Mouse (Mus musculus) heart, postnatal 36 days (tissue): ENCODE results near the gene Hoxd4. TPM values are rescaled to one million over a fixed set of nuclear protein-coding genes. Genes with fewer than 3 reads are reported as not detected.

Source experiments
- DNase-seq, 2 experiments: peaks; one replicate each; pipeline ENCODE4 v3.0.0; 2021 to 2022
- intact Hi-C: fragments of 180-260 bp; cut with DNase I; formaldehyde crosslinking; loops from one replicate; pipeline ENCODE4 v1.15.1; 2025
- total RNA-seq, 2 experiments: library from RNA; stranded (reverse); gene quantifications; 2 replicates each; pipeline ENCODE4 v1.2.3; 2021

Hoxd4 gene
- total RNA-seq, 2 experiments from 2014 or later: 0.19 to 0.28 TPM

DNA sequence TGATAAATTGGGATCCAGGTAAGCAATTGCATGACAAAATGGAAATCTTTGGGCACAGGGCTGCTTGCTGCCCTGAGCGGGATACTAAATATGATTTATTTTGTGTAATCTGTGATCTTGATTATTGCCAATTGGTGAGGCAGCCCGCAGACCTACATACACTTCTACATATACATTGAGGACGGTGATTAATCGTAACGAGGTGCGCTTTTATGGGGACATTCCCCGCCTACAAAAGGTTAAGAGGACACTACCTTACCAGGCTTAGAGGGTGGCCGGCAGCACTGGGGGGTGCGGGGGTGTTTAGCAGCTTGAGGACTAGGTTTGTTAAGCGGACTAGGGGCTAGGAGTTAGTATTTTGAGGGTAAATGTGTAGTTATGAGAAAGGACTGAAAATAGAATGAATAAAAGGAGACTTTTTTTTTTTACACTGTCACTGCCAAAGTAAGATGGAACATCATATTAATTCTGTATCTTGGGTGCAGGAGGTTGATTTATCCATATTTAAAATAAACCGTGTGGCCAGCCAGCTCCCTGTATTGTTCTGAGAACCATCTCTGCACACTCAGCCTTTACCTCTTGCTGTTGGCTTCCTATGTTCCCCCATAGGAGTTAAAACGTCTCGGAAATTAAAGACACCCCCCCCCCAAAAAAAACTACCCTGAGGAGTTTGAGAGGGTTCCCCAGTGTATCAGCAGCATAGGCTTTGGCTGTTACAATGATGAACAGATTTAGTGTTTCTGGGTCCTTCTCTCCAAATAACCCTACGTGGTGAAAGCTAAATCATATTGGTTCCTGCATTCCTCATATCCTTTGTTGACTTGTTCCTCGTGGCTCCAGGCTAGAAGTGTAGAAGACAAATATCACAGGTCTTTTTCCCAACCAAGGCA lies 25.2 kb downstream of the Hoxd4 start:
- DNase-seq: no peak
- intact Hi-C loops: loop anchor here (5.0 kb wide), 1 partner anchor 85 kb away; no protein-coding TSS in a partner anchor

DNA sequence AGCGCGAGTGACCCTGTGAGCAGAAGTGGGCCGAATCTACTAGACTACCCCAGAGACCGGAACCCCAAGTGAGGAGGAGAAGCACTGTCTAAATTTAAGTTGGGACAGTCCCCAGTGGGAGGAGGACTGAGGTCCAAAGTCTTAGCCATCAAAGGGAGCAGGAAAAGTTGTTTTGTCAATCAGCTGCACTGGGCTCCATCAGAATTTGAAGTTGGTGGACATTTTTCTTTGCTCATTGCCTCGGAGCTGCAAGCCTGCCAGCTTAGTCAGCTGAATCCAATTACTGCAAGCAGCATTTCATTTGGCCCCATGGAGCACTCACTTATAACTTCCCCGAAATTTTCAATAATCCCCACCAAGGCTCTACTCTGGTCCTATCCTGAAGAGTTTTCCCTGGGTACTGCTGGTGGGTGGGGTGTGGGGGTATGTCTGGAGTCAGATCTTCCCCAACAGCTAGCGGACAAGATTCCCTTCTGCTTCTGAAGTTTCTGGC lies 25.9 kb downstream of the Hoxd4 start:
- DNase-seq: no peak
- intact Hi-C loops: loop anchor here (5.0 kb wide), 1 partner anchor 85 kb away; no protein-coding TSS in a partner anchor

DNA sequence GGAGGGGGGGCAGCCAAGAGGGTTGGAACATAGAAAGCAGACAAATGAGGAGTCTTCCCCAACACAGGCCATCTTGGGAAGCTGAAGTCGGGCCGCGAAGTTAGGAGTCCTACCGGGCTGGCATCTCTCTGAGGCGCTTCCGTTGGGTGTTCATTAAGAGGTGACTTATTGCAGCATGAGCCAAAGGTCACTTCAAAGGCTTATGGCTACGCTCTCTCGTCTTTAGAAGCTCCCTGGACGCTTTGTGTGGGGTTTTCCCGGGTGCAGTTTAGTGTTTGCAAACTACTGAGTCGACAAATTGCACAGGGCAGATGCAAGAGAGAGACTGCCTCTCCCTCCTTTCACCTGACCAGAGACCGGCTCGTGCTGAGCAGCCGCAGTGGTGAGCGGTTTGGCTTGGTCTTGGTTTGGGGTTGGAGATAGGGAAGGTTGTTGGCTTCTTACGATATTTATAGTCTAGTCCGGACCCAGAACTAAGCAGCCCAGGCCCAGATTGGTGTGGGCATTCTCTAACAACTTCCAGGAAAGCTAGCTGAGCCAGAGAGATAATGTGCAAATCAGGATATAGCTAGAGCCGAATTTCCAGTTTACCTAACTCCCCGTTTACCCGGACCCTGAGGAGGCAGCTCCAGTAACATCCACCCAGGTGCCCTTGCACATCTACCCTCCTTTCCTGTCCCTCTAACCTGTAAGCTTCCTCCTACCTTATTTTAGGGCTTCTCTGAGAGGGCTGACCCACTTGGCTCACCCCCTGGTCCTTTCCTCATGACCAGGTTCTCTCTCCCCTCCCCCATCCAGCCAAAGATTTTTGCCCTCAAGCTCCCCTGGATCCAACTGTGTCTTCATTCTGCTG lies 27.1 kb downstream of the Hoxd4 start:
- intact Hi-C loops: loop anchor here (5.0 kb wide), 1 partner anchor 87 kb away; no protein-coding TSS in a partner anchor
- no peak for DNase-seq

DNA sequence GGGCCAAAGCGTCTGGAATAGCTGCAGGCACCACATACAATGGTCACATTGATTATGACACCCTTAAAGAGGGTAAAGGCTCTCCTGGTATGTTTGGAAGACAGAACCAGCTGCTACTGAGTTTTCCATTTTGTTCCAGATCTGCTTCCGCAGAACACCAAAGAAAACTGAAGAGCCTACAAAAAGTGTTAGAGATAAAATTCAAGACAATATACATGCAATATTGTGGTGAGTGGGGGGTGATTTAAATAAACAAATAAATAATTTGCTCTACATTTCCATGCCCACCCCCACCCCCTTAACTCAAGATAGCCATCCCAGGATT lies 27.7 kb downstream of the Hoxd4 start:
- intact Hi-C loops: loop anchor here (5.0 kb wide), 1 partner anchor 87 kb away; no protein-coding TSS in a partner anchor
- no peak for DNase-seq

DNA sequence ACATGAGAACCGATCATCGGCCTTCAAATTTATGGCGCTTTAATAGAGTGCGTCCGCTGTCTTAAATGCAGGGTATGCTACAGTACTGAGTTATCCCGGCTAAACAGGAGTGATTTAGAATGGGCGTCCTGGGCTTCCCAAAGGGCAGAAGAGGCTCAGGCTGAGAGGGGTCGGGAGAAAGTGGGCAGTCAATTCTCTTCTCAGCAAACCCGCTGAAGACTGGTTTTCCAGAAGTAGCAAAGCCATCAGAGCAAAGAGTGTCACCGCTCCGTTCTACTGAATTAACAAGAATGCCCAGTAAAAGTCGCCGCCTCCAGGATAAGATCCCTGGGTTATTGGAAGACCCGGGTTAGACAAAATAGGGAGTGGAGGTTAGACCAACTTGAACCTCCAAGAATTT lies 28.1 kb downstream of the Hoxd4 start:
- intact Hi-C loops: loop anchor here (5.0 kb wide), 1 partner anchor 88 kb away; no protein-coding TSS in a partner anchor
- no peak for DNase-seq

DNA sequence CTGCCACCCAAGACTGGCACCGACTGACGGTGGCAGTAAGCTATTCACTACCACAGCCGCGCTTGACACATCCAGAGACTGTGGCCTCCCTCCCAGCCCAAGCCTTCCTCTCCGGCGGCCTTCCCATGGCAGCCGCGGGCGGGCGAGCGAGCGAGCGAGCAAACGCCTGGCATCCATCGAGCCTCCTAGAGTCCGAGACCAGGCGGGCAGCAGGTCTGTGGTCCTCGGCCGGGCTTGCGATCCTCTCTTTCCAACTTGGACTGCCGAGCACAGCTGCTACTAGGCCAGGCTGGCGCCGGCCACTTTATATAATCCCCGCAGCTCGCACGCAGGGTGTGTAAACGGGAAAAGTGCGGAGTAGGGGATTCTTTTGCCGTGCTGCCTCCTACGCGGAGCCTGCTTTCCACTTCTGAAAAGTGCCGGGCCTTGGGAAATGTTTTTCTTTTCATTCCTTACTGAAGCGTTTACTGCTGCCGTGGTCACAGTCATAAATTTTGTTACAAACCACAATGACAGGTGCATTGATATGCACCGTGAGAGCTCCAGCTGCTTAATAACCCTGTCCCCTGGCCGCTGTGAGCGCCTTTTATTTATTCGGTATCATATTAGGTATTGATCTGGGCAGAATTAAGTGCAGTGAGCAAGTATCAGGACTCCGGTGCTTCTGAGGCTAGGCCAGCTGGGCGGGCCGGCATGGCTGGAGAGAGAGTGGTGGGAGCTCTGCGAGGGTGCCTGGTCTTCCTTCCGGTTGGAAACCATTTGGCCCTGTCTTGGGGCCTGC lies 28.8 kb downstream of the Hoxd4 start:
- intact Hi-C loops: no loop called here
- DNase-seq: no peak

DNA sequence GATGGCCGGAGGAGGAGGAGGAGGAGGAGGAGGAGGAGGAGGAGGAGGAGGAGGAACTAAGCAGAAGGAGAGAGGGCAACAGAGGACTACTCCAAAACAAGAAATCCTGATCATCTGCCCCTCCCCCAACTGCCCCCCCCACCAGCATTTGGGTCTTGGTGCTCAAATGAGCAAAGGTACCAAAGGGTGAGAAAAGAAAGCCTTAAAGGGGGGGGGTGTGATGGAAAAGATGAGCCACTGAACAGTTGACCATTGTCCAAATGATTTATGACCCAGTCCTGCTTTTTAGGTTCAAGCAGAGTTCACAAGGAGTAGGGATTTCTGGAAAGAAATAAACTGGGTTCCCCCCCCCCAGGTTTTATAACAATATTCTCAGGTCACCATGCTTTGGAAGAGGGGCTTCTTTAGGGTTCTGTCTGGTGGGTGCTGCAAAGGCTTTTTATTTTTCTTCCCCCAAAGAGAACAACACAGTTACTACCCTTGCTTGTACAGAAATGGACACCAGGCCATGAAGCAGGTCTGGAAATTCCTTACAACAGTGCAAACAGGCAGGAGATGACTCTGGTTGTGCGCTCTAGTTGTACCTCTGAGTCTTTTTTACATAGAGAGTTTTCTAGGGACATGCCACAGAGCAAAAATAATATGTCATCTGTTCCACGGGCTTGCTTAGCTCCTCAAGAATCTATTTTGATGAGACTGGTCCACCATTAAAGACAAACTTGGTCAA lies 29.7 kb downstream of the Hoxd4 start:
- no peak for DNase-seq
- intact Hi-C loops: no loop called here

DNA sequence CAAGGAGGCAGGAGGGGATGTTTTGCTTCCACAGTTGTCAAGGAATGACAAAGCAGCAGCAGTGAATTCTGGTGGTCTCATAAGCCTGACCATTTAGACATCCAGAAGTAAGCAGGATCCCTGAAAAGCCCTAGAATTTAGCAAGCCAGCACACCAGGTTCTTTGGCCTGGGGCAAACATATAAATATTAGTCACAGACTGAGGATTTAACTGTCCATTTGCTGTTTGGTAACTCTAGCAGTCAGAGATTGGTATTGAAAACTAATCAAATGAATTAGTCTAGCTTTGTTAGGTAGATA lies 30.2 kb downstream of the Hoxd4 start:
- intact Hi-C loops: no loop called here
- no peak for DNase-seq

DNA sequence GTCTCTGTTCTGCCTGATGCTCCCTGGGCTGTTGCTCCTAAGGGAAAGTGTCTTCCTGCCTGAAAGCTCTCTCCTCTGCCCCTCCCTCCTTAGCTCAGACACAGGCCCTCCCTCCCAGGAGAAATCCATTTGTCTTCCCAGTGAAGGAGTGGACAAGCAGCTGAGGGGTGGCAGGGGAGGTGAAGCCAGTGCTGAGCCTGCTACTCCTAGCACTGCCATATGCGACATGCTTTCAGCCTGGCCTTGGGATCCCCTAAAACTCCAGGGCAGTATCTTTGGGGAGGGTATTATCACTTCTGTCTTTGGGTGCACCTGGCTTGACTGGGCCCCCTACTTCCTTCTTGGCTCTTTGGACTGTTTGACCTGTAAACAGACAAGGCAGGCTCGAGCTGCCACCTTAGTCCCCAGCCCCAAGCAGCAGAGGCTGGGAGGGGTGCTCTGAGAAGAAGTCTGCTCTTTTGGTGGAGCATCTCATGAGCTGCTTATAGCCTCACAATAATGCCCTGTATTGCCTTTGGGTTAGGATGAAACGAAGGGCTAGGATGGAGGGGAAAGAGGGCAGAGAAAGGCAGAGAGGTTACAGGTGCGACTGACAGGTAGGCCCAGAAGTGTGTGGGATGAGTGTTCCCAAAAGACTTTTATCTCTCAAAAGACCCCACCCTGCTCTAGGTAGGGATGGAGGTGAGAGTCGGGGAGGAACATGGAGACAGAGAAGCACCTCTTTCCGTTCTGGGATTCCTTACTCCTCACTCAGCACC lies 34.0 kb downstream of the Hoxd4 start:
- DNase-seq: no peak
- intact Hi-C loops: no loop called here

DNA sequence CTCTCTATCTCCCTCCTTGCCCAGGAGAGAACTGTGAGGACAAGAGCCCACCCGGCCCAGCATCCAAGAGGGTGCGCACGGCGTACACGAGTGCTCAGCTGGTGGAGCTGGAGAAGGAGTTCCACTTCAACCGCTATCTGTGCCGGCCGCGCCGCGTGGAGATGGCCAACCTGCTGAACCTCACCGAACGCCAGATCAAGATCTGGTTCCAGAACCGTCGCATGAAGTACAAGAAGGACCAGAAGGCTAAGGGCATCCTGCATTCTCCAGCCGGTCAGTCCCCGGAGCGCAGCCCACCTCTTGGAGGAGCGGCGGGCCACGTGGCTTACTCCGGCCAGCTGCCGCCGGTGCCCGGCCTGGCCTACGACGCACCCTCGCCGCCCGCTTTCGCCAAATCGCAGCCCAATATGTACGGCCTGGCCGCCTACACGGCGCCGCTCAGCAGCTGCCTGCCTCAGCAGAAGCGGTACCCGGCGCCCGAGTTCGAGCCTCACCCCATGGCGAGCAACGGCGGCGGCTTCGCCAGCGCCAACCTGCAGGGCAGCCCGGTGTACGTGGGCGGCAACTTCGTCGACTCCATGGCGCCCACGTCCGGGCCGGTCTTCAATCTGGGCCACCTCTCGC lies 34.7 kb downstream of the Hoxd4 start:
- DNase-seq: no peak
- intact Hi-C loops: no loop called here

DNA sequence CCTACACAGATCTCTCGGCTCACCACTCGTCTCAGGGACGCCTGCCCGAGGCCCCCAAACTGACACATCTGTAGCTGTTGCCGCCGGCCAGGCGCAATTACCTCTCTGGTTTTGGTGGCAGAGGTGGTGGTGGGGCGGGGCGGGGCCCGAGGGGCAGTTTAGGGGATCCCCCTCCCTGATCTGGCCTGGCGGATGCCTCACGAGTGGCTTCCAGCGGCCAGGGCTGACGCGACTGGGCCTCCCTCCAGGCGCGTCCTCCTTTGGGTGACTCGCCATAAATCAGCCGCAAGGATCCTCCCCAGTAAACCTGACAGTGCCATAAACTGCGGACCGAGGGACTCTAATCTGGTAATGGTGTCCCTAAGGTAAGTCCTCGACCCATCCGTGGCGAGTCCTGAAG lies 35.3 kb downstream of the Hoxd4 start:
- no peak for DNase-seq
- intact Hi-C loops: no loop called here

DNA sequence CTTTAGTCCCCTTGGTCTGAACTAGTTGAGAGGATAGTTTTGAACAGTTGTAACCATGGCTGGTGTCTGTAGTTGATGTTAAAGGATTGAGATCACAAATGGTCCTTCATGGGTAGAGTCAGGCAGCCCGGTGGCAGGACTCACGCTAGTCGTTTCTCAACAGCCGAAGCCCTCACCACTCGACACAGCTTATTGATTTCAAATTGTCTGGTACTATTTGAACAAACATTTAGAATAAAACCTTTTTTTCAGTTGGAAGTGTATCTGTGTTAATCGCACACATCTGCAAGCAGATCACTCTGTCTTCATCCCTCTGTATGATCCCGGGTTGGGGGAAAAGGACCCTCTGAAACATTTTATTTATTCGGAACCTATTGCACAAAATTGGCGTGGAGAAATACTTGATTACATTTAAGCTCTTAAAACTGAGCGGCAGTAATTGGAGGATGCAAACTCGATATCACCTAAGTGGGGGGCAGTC lies 36.0 kb downstream of the Hoxd4 start:
- DNase-seq: no peak
- intact Hi-C loops: no loop called here

DNA sequence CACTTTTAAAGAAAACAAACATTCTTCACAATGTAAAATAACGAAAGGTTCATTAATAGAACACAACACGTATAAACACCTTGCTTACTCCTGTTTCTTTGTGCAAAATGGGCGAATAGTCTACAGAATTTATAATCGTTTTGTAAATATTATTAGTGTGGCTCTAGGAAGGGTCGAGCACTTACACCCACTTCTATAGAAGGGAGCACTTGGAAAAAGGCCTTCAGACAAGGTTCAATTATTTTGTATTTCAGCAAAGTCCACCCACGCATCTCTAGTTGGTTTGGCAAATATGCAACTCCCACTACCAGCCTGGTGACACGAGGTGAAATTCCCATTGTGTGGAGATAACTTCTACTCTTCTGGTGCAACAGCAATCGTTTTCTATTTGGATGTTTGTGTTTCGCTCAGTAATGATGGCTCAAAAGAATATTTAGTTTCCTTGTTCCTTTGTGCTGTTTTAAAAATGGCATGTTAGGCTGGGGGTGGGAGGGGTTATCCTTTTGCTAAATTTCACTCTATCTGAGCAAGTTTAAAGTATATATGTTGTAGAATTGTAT lies 36.8 kb downstream of the Hoxd4 start:
- intact Hi-C loops: no loop called here
- DNase-seq: no peak

DNA sequence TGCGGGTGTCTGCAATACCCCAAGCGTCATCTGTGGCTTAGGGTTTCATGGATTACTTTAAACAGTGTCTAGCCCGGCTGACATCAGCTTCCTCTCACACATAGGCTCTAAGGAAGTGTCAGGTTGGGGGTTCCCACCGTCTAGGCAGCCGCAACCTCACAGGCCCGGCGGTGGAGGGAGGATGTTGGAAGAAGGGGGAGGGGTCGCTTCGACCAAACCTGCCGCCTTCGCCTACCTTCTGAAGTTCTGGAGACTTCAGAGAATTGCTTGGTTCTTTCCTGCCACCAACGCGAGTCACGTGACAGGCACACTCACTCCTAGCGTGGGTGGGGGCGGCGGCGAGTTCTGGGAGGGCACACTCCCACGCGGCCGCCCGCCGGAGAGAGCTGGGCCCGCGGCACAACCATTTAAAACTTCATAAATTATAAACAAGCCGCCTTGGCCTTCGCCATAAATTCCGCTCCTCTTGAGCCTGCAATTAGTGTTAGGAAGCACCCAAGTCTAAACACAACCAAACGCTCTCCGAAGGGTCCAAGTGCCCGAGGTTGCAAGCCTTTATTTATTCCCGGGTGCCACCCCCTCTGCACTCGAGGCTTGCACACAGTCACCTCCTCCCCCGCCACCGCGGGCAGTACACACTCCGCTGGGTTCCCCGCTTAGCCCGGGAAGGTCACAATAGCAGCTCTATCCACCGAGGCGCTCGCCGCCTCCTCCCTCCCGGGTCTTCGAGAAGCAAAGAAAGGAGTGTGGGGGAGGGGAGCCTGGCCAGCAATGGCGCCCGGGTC lies 37.8 kb downstream of the Hoxd4 start:
- no peak for DNase-seq
- intact Hi-C loops: no loop called here

DNA sequence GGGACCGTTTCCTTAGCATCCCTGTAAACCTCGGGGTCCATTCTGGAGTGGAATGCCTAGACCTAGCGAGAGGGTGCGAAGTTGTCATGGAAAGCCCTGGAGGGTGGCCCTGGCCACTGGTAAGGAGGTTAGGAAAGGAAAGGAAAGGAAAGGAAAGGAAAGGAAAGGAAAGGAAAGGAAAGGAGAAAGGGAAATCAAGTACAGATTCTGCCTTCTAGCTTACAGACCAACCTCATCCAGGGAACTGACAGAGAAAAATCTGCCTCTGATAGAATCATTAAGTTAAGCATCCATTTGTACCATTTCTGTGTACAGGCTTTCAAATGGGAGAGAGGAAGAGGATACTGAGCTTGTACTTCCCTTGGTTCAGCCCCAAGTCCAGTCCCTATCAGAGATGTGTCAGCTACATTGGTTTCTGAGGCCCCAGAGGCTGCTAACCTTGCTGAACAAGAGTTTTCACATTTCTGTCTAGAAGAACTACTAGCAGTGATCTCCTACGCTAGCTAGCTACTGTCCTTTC lies 39.1 kb downstream of the Hoxd4 start:
- no peak for DNase-seq
- intact Hi-C loops: no loop called here

DNA sequence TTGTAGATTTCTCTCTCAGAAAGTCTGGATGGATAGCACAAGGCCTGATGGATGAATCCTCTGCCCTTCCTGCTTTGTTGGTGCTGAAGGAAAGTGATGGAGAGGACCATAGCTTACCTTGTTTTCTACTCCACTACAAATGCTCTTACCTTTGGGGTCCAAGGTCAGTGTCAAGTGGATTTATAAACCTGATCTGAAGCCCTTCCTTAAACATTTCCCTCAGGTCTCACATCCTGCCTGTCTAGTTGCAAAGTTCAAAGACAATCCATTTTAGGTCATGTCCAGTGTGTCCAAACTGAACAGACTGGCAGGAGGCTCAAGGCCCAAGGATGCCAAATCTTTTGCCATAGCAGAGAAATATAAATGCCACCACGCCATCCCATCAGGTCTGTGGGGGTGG lies 40.1 kb downstream of the Hoxd4 start:
- intact Hi-C loops: no loop called here
- no peak for DNase-seq

DNA sequence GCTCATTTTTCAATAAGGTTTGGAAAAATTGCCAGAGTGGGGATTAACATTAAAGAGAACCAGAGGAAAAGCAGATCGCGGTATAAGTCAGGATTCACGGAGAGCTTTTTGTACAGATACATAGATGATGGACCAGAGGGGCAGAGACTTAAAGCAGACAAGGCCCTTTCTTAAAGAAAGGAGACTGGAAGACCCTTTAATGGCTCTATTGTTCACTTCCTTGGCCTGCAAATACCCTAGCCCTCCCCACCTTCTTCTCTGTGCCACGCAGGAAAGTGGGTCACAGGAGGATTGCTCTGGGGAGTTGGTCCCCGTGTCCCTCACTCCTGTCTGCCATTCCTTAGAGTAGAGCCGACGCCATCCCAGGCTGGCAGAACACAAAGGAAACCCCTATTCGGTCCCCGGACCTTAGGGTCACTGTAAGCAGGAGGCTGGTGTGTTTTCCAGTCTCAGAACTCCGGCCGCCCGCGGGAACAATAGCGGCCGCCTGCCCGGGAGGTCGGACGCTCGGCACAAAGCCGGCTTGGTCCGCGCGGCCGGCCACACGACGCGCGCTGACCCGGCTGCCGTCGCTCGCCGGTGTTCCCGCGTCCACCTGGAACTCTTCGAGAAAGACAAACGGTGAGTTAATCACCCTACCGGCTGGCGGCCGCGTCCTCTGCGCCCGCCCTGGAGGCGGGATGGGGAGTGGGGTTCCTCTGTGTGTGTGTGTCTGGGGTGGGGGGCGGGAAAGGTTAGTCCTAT lies 40.9 kb downstream of the Hoxd4 start:
- DNase-seq: no peak

More for the DNA sequence above, 40.9 kb downstream of the Hoxd4 start:
- intact Hi-C loops: no loop called here
